Mouse (Mus musculus) lung, adult 2 months (tissue): ENCODE results near the gene Tns2.
"Not testable (repeated sequence)": the region's sequence is repeated elsewhere in the genome, so short reads cannot be mapped to it uniquely, and the experiment has no call there.

ENCODE experiments used
- CTCF ChIP-seq: fragments of 200-500 bp; IDR thresholded peaks from 2 replicates; pipeline ENCODE4 v1.5.1; 2011; ENCODE audit warnings: mild to moderate bottlenecking, low read length, control low read depth; ENCODE audit not compliant: insufficient read depth
- POLR2A ChIP-seq: fragments of 200-500 bp; IDR thresholded peaks from 2 replicates; pipeline ENCODE4 v1.6.1; 2011; ENCODE audit warnings: low read depth, mild to moderate bottlenecking, control low read depth, low read length, borderline replicate concordance; ENCODE audit errors: extremely low read depth

DNA sequence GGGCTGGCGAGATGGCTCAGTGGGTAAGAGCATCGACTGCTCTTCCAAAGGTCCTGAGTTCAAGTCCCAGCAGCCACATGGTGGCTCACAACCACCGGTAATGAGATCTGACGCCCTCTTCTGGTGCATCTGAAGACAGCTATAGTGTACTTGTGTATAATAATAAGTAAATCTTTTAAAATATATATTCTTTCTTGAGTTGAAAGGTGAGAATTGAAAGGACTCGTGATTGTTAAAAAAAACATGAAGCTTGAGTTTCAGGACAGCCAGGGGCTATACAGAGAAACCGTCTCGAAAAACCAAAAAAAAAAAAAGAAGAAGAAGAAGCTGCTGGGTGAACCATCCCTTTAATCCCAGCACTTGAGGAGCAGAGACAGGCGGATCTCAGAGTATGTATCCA lies 20.3 kb upstream of the Tns2 start:
- TF ChIP-seq CTCF, POLR2A: not testable (repeated sequence)
